11 mouse cellular contexts compared by ENCODE assay signal in genomic region chr1:74290141-74290540, GRCm38 (mm10). TPM values are rescaled to one million over a fixed set of nuclear protein-coding genes. Genes with fewer than 3 reads are reported as not detected.
DNase-seq lines count a peak whose midpoint lies in the region; ATAC-seq and TF ChIP-seq lines count a peak whose summit lies in the region.
"Had no signal": no experiment of that assay in that cellular context is flagged by ENCODE, and none has a peak within 500 bp of the region (broad histone marks: within the 10 kb centered on the region; RNA-seq: fewer than 3 reads in every experiment).

No protein-coding gene starts in this region.

- 73% methylated on average over 5 of the region's 5 CpGs for WGBS in intestine, embryonic 14.5 days
- WGBS in intestine, postnatal 0 days, result 78% methylated on average over 5 of the region's 5 CpGs
- WGBS in lung, postnatal 0 days, result 61% methylated on average over 5 of the region's 5 CpGs
- 56% methylated on average over 5 of the region's 5 CpGs for WGBS in lung, adult 2 months
- 41% methylated on average over 5 of the region's 5 CpGs for WGBS in heart, embryonic 12.5 days
- 75% methylated on average over 5 of the region's 5 CpGs for WGBS in stomach, embryonic 14.5 days

- peak overlapping the region; percentile 4; the same call in 1 of the 2 replicates for H3K27ac ChIP-seq in intestine, embryonic 14.5 days (ENCODE audit: low read depth)
- no peak overlapping the region for H3K27ac ChIP-seq in intestine, postnatal 0 days (ENCODE audit: low read depth, low read length)
- peak overlapping the region; percentile 63 for H3K27ac ChIP-seq in lung, postnatal 0 days (ENCODE audit: low read length)
- peak overlapping the region; percentile 91 for H3K27ac ChIP-seq in heart, embryonic 12.5 days (ENCODE audit: poor library complexity, severe bottlenecking)
- H3K27ac ChIP-seq in stomach, embryonic 14.5 days (ENCODE audit: low read length), result 0 out of 2 replicates have a peak overlapping the region, but pooled peaks have one; percentile 15
- H3K27ac ChIP-seq: hindbrain, embryonic 12.5 days had no signal

- DNase-seq in intestine, embryonic 14.5 days (ENCODE audit: low spot score), result peak; percentile 64
- peak; percentile 27 for DNase-seq in lung, postnatal 0 days (ENCODE audit: low spot score)
- DNase-seq in lung, adult 2 months, result no peak
- DNase-seq in adrenal gland, postnatal 36 days, result no peak
- DNase-seq: right cerebral cortex, postnatal 25 days; thymus, adult 2 months had no signal

- no peak overlapping the region for H3K9ac ChIP-seq in intestine, embryonic 14.5 days (ENCODE audit: low read length)
- H3K9ac ChIP-seq in intestine, postnatal 0 days (ENCODE audit: low read depth, low read length), result no peak overlapping the region
- no peak overlapping the region for H3K9ac ChIP-seq in lung, postnatal 0 days (replicated peaks; ENCODE audit: low read depth)
- H3K9ac ChIP-seq in heart, embryonic 12.5 days, result 0 out of 2 replicates have a peak overlapping the region, but pooled peaks have one; percentile 46
- H3K9ac ChIP-seq in stomach, embryonic 14.5 days (replicated peaks; ENCODE audit: low read depth, low read length), result no peak overlapping the region
- H3K9ac ChIP-seq: hindbrain, embryonic 12.5 days had no signal

- no peak for TF ChIP-seq CTCF in intestine, postnatal 0 days (IDR thresholded peaks at IDR 0.05; ENCODE audit: low read depth)
- TF ChIP-seq CTCF in lung, postnatal 0 days (IDR thresholded peaks at IDR 0.05), result no peak
- TF ChIP-seq CTCF in lung, adult 2 months (IDR thresholded peaks at IDR 0.05; ENCODE audit: insufficient read depth, low read length), result no peak

- no peak overlapping the region for H3K4me2 ChIP-seq in intestine, embryonic 14.5 days (ENCODE audit: low read length)
- H3K4me2 ChIP-seq in intestine, postnatal 0 days (replicated peaks; ENCODE audit: low read depth), result no peak overlapping the region
- H3K4me2 ChIP-seq in lung, postnatal 0 days (replicated peaks; ENCODE audit: low read depth, low read length), result no peak overlapping the region
- 0 out of 2 replicates have a peak overlapping the region, but pooled peaks have one; percentile 4 for H3K4me2 ChIP-seq in heart, embryonic 12.5 days
- H3K4me2 ChIP-seq in stomach, embryonic 14.5 days (replicated peaks; ENCODE audit: low read depth, low read length), result no peak overlapping the region
- H3K4me2 ChIP-seq: hindbrain, embryonic 12.5 days had no signal

- TF ChIP-seq POLR2A in lung, adult 2 months (IDR thresholded peaks at IDR 0.05; ENCODE audit: borderline replicate concordance, extremely low read depth, low read depth, low read length), result no peak

- peaks cover 28% of the 10 kb centered on the region for H3K4me1 ChIP-seq in intestine, embryonic 14.5 days (replicated peaks; ENCODE audit: control insufficient read depth, insufficient read depth, low read length)
- peaks cover 12% of the 10 kb centered on the region for H3K4me1 ChIP-seq in intestine, postnatal 0 days (replicated peaks; ENCODE audit: control insufficient read depth, insufficient read depth, low read length)
- peaks cover 34% of the 10 kb centered on the region for H3K4me1 ChIP-seq in lung, postnatal 0 days (ENCODE audit: insufficient read depth, low read depth, low read length)
- peaks cover 28% of the 10 kb centered on the region for H3K4me1 ChIP-seq in lung, adult 2 months (ENCODE audit: control insufficient read depth, insufficient read depth, low read length)
- peaks cover 88% of the 10 kb centered on the region for H3K4me1 ChIP-seq in heart, embryonic 12.5 days (replicated peaks)
- H3K4me1 ChIP-seq in stomach, embryonic 14.5 days (ENCODE audit: control insufficient read depth, insufficient read depth, low read length), result peaks cover 33% of the 10 kb centered on the region

- TF ChIP-seq EP300 in lung, postnatal 0 days (IDR thresholded peaks at IDR 0.05), result no peak

- no peak for ATAC-seq in intestine, embryonic 14.5 days (replicated peaks; ENCODE audit: low FRiP score, low TSS enrichment, low read depth)
- ATAC-seq in intestine, postnatal 0 days, result no peak
- ATAC-seq in lung, postnatal 0 days, result no peak
- peak; percentile 76 for ATAC-seq in heart, embryonic 12.5 days (ENCODE audit: insufficient number of reproducible peaks, low FRiP score)
- ATAC-seq in stomach, embryonic 14.5 days (ENCODE audit: insufficient number of reproducible peaks, insufficient read depth, low FRiP score, low read depth), result no peak

- peaks cover 70% of the 10 kb centered on the region for H3K36me3 ChIP-seq in intestine, embryonic 14.5 days (ENCODE audit: control insufficient read depth, insufficient read depth, low read length)
- H3K36me3 ChIP-seq in intestine, postnatal 0 days (ENCODE audit: control insufficient read depth, insufficient read depth), result peaks cover 61% of the 10 kb centered on the region
- H3K36me3 ChIP-seq in lung, postnatal 0 days (ENCODE audit: insufficient read depth, low read length), result peaks cover 42% of the 10 kb centered on the region; the same call in 1 of the 2 replicates
- peaks cover 63% of the 10 kb centered on the region for H3K36me3 ChIP-seq in heart, embryonic 12.5 days
- peaks cover 52% of the 10 kb centered on the region for H3K36me3 ChIP-seq in stomach, embryonic 14.5 days (ENCODE audit: control insufficient read depth, insufficient read depth, low read length)

- no peak overlapping the region for H3K4me3 ChIP-seq in intestine, embryonic 14.5 days (ENCODE audit: low read depth, low read length)
- H3K4me3 ChIP-seq in intestine, postnatal 0 days (ENCODE audit: low read depth, low read length), result no peak overlapping the region
- no peak overlapping the region for H3K4me3 ChIP-seq in lung, postnatal 0 days (ENCODE audit: low read depth, low read length)
- no peak overlapping the region for H3K4me3 ChIP-seq in lung, adult 2 months (replicated peaks; ENCODE audit: extremely low read depth, low read depth, low read length)
- H3K4me3 ChIP-seq in heart, embryonic 12.5 days, result no peak overlapping the region
- no peak overlapping the region for H3K4me3 ChIP-seq in stomach, embryonic 14.5 days (ENCODE audit: low read depth, low read length)
- H3K4me3 ChIP-seq: hindbrain, embryonic 12.5 days had no signal

- no peaks in the 10 kb centered on the region for H3K9me3 ChIP-seq in intestine, embryonic 14.5 days (ENCODE audit: control insufficient read depth, low read length)
- no peaks in the 10 kb centered on the region for H3K9me3 ChIP-seq in intestine, postnatal 0 days (ENCODE audit: control insufficient read depth)
- H3K9me3 ChIP-seq in lung, postnatal 0 days (ENCODE audit: low read length), result no peaks in the 10 kb centered on the region
- no peaks in the 10 kb centered on the region for H3K9me3 ChIP-seq in heart, embryonic 12.5 days (replicated peaks)
- no peaks in the 10 kb centered on the region for H3K9me3 ChIP-seq in stomach, embryonic 14.5 days (ENCODE audit: control insufficient read depth, low read depth, low read length)
- H3K9me3 ChIP-seq: hindbrain, embryonic 12.5 days; megakaryocyte, embryonic 14.5 days had no signal

- H3K27me3 ChIP-seq in intestine, embryonic 14.5 days (replicated peaks; ENCODE audit: control insufficient read depth, insufficient read depth, low read length), result no peaks in the 10 kb centered on the region
- no peaks in the 10 kb centered on the region for H3K27me3 ChIP-seq in intestine, postnatal 0 days (replicated peaks; ENCODE audit: control insufficient read depth, insufficient read depth, low read length)
- H3K27me3 ChIP-seq in lung, postnatal 0 days (replicated peaks; ENCODE audit: insufficient read depth, low read length), result no peaks in the 10 kb centered on the region
- no peaks in the 10 kb centered on the region for H3K27me3 ChIP-seq in heart, embryonic 12.5 days (replicated peaks)
- H3K27me3 ChIP-seq in stomach, embryonic 14.5 days (ENCODE audit: control insufficient read depth, insufficient read depth, low read length), result no peaks in the 10 kb centered on the region
- H3K27me3 ChIP-seq: hindbrain, embryonic 12.5 days; megakaryocyte, embryonic 14.5 days had no signal

RNA-seq across cellular contexts. Expression of gene Pnkd, which starts 5.4 kb away (rescaled TPM):
- polyA plus RNA-seq in intestine, embryonic 14.5 days (2014; fragmentation: Nextera tagmentation; extraction: Ambion mirVana), result 139 and 142 TPM in 2 replicates
- polyA plus RNA-seq in intestine, postnatal 0 days (2015; fragmentation: Nextera tagmentation; extraction: Ambion mirVana), result 103 and 107 TPM in 2 replicates
- polyA plus RNA-seq in lung, postnatal 0 days (2015; fragmentation: Nextera tagmentation; extraction: Ambion mirVana), result 88.7 and 91.4 TPM in 2 replicates
- polyA plus RNA-seq in lung, adult 2 months (2012; rRNA removed), result 63.0 and 63.5 TPM in 2 replicates
- 215 and 216 TPM in 2 replicates for polyA plus RNA-seq in heart, embryonic 12.5 days (2016; fragmentation: Nextera tagmentation; extraction: Ambion mirVana)
- polyA plus RNA-seq in stomach, embryonic 14.5 days (2014; fragmentation: Nextera tagmentation; extraction: Ambion mirVana), result 122 and 132 TPM in 2 replicates
- total RNA-seq in adrenal gland, postnatal 36 days (2021), result 10 to 100 TPM; 72.5 to 80.8 TPM

RNA-seq across cellular contexts. Expression of gene Aamp, which starts 5.6 kb away (rescaled TPM):
- 252 and 269 TPM in 2 replicates for polyA plus RNA-seq in intestine, embryonic 14.5 days (2014; fragmentation: Nextera tagmentation; extraction: Ambion mirVana)
- 130 and 136 TPM in 2 replicates for polyA plus RNA-seq in intestine, postnatal 0 days (2015; fragmentation: Nextera tagmentation; extraction: Ambion mirVana)
- 213 and 214 TPM in 2 replicates for polyA plus RNA-seq in lung, postnatal 0 days (2015; fragmentation: Nextera tagmentation; extraction: Ambion mirVana)
- 141 and 172 TPM in 2 replicates for polyA plus RNA-seq in lung, adult 2 months (2012; rRNA removed)
- 169 and 171 TPM in 2 replicates for polyA plus RNA-seq in heart, embryonic 12.5 days (2016; fragmentation: Nextera tagmentation; extraction: Ambion mirVana)
- polyA plus RNA-seq in stomach, embryonic 14.5 days (2014; fragmentation: Nextera tagmentation; extraction: Ambion mirVana), result 240 and 261 TPM in 2 replicates
- total RNA-seq in adrenal gland, postnatal 36 days (2021), result 100 to 1,000 TPM; 174 to 190 TPM

RNA-seq across cellular contexts. Expression of gene Gpbar1, which starts 11.8 kb away (rescaled TPM):
- polyA plus RNA-seq in intestine, embryonic 14.5 days (2014; fragmentation: Nextera tagmentation; extraction: Ambion mirVana), result 9.1 and 10.7 TPM in 2 replicates
- 0.78 and 0.93 TPM in 2 replicates for polyA plus RNA-seq in intestine, postnatal 0 days (2015; fragmentation: Nextera tagmentation; extraction: Ambion mirVana)
- polyA plus RNA-seq in lung, postnatal 0 days (2015; fragmentation: Nextera tagmentation; extraction: Ambion mirVana), result 0.18 and 0.30 TPM in 2 replicates
- 0.18 and 0.22 TPM in 2 replicates for polyA plus RNA-seq in lung, adult 2 months (2012; rRNA removed)
- polyA plus RNA-seq in heart, embryonic 12.5 days (2016; fragmentation: Nextera tagmentation; extraction: Ambion mirVana), result 0.37 and 0.41 TPM in 2 replicates
- polyA plus RNA-seq in stomach, embryonic 14.5 days (2014; fragmentation: Nextera tagmentation; extraction: Ambion mirVana), result 3.5 and 4.1 TPM in 2 replicates
- not detected for total RNA-seq in adrenal gland, postnatal 36 days (2021)

RNA-seq across cellular contexts. Expression of gene Tmbim1, which starts 15.3 kb away (rescaled TPM):
- 36.4 and 42.6 TPM in 2 replicates for polyA plus RNA-seq in intestine, embryonic 14.5 days (2014; fragmentation: Nextera tagmentation; extraction: Ambion mirVana)
- polyA plus RNA-seq in intestine, postnatal 0 days (2015; fragmentation: Nextera tagmentation; extraction: Ambion mirVana), result 47.4 and 49.1 TPM in 2 replicates
- polyA plus RNA-seq in lung, postnatal 0 days (2015; fragmentation: Nextera tagmentation; extraction: Ambion mirVana), result 148 and 149 TPM in 2 replicates
- polyA plus RNA-seq in lung, adult 2 months (2012; rRNA removed), result 567 and 655 TPM in 2 replicates
- 41.1 and 42.9 TPM in 2 replicates for polyA plus RNA-seq in heart, embryonic 12.5 days (2016; fragmentation: Nextera tagmentation; extraction: Ambion mirVana)
- polyA plus RNA-seq in stomach, embryonic 14.5 days (2014; fragmentation: Nextera tagmentation; extraction: Ambion mirVana), result 50.1 and 53.9 TPM in 2 replicates
- 100 to 1,000 TPM; 101 to 106 TPM for total RNA-seq in adrenal gland, postnatal 36 days (2021)

RNA-seq across cellular contexts. Expression of gene Arpc2, which starts 54.3 kb away (rescaled TPM):
- polyA plus RNA-seq in intestine, embryonic 14.5 days (2014; fragmentation: Nextera tagmentation; extraction: Ambion mirVana), result 436 and 457 TPM in 2 replicates
- 528 and 529 TPM in 2 replicates for polyA plus RNA-seq in intestine, postnatal 0 days (2015; fragmentation: Nextera tagmentation; extraction: Ambion mirVana)
- 465 and 473 TPM in 2 replicates for polyA plus RNA-seq in lung, postnatal 0 days (2015; fragmentation: Nextera tagmentation; extraction: Ambion mirVana)
- 177 and 180 TPM in 2 replicates for polyA plus RNA-seq in lung, adult 2 months (2012; rRNA removed)
- polyA plus RNA-seq in heart, embryonic 12.5 days (2016; fragmentation: Nextera tagmentation; extraction: Ambion mirVana), result 478 and 484 TPM in 2 replicates
- polyA plus RNA-seq in stomach, embryonic 14.5 days (2014; fragmentation: Nextera tagmentation; extraction: Ambion mirVana), result 406 and 429 TPM in 2 replicates
- total RNA-seq in adrenal gland, postnatal 36 days (2021), result 100 to 1,000 TPM; 181 to 203 TPM

Comparison
In these comparisons a context has a peak if more than half of its experiments do, and no peak if none do; other contexts are left out.
1. DNase-seq: peak in intestine, embryonic 14.5 days (single experiment) and lung, postnatal 0 days (single experiment); none in lung, adult 2 months (single experiment) and adrenal gland, postnatal 36 days (0 of 2).